Mouse (Mus musculus) left cerebral cortex, postnatal 14 days (tissue): ENCODE measurements at regions not wholly inside any gene's neighbourhood (a gene's known extent, or its start where the extent isn't known, plus 50 kb on each side); places are given as distances from the start of the nearest gene placed in this dataset.

Experiments
- DNase-seq, 2 experiments: peaks; one replicate each; pipeline ENCODE4 v3.0.0; 2021 to 2022; ENCODE audit warnings: low spot score in 2 of 2, mixed read lengths in 1 of 2
- intact Hi-C: fragments of 180-260 bp; cut with DNase I; formaldehyde crosslinking; loops from one replicate; pipeline ENCODE4 v1.15.1; 2025

DNA sequence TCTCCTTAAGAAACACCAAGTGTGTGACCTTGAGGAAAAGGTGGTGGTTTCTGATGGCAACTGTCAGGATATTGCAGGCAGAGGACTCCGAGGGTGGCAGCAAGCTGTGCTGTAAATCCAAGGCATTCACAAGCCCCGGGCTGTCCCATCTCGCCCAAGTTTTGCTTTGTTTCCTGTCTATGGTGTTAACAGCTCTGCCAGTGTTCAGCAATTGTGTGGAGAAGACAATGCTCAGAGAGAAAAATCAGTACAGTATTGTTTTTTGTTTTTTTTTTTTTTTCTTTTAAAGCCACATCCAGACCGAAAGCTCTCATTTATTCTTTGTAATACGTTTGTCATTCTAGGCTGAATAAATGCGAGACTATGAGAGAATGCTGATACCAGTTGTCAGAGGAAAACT is 846.5 kb downstream of the Slc4a3 start:
- intact Hi-C loops, result no loop called here
- DNase-seq, result no peak

DNA sequence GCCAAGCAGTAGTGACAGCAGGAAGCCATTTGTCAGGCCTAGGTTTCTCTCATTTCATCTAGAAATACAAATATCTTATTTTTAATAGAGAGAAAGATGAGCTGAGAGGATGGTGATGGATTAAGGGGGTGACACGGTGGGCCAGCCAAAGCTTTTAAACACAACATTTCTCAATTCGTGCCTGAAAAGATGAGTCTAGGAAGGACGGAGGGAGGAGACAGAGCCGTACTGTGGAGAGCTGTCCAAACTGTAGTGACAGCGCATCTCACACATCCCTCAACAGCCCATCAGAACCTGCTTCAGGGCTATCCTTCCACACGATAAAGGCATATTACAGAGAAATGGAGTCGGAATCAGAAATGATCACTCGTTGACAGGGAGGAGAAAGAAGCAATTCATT is 848.0 kb downstream of the Slc4a3 start:
- intact Hi-C loops, result no loop called here
- DNase-seq, result no peak

DNA sequence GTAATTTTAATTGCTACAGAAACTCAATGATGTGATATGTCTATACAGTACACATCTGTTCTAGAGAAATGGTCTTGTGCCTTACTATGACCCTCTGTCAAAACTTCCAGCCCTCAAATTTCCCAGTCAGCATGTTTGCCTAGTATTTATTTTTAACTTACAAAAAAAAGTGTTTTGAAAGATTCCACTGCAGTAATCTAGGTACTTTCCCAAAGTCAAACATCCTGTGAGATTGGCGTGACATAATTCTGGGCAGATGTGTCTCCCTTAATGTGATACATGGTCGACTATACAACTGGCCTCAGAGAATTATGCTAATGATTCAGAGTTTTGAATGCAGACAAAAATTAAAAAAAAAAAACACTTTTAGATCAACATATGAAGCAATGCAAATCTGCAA is 856.8 kb downstream of the Slc4a3 start:
- DNase-seq, result no peak
- intact Hi-C loops, result no loop called here

DNA sequence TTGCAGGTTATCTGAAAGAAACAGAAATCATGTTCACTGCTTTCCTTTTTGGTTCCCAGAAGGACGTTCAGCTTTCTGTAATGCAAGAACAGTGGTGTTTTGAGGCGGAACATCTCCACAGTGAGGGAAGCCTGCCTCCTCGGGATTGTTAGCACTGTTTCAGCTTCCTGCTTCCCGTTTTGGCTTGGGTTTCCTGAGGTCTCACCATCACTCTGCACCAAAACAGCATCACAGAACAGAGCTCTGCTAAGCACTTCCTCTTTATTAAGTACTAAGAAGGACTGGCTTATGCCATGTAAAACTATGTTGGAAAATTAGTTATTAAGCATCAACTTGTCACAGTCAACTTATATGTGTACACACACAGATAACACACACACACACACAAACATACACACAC is 857.9 kb downstream of the Slc4a3 start:
- no peak for DNase-seq
- intact Hi-C loops, result no loop called here

DNA sequence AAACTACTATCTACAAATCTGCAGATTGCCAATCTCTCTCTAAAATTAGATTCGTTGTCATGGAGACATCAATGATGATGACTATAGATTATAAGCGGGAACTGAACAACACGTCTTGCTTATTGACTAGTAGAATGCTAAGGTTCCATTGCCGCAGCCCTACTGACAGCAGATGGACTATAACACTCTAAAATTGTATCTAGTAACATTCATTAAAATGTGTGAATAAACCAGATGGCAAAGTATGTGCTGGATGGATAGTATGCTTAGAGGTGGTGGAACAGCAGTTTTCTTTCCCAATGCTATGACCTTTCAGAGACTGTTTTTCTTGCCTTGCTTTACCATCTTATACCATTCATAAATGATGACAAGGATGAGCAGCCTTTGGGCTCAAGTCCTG is 864.7 kb downstream of the Slc4a3 start:
- no peak for DNase-seq

DNA sequence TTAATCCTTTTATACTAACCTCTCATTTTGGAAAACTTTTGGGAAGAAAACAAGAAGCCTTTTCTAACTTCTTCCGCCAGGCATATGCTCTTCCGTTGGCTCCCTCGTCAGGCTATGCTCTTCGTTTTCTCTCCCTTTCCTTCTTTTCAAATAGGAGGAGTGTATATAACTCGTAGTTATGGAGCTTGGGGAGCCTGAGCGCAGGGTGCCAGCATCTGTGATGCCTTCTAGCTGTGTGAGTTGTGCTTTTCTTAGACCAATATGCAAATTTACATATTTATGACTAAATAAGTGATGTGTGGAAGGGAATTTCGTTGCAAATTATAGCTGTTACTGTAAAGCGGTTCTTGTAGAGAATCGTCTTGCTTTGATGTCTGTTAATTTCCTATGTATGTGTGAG is 874.5 kb downstream of the Slc4a3 start:
- DNase-seq, result peak; percentile 52 to 61
- intact Hi-C loops, result no loop called here

More for the DNA sequence above, 864.7 kb downstream of the Slc4a3 start:
- intact Hi-C loops, result no loop called here

DNA sequence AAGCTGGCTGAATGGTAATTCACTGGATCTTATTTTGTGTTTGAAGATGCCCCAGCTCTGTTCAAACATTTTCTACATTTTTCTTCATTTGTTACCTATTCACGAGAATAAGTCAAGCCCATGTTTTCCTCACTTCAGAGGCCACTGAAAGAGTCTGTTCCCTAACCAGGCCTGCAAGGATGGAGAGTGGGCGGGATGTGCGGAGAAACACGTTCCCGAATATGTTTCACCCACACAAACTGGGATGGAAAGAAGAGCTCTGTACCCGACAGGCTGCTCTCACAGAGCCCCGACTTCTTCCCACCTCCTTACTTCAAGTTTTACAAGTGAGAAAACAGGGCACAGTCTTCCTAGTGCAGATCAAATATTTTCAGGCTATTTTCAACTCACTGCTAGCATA is 881.4 kb downstream of the Slc4a3 start:
- intact Hi-C loops, result no loop called here
- peak; percentile 70 to 87 for DNase-seq

DNA sequence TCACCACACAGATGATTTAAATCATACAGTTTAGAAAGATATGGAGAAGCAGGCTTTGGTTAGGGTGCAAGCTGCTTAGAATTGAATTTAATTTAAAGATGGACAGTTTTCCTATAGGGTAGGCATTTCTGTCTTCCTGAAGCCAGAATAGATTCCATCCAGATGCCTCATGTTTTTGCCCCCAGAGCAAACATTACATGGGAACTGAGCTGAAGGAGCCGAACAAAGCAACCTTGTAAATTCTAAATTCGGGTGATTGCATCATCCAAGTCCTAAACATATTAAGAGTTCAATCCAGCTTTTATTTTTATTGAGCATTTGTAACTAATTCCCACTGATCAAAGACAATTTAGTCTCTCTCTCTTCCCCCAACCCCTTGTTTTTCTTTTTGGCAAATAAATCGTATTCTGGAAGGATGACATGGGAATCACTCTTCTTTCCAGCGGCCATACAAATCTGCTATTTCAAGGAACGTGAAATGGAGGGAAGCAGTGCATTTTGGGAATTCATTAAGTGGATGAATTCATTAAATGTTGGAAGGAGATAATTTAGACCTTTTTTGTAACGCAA is 884.1 kb downstream of the Slc4a3 start:
- intact Hi-C loops, result no loop called here
- no peak for DNase-seq

DNA sequence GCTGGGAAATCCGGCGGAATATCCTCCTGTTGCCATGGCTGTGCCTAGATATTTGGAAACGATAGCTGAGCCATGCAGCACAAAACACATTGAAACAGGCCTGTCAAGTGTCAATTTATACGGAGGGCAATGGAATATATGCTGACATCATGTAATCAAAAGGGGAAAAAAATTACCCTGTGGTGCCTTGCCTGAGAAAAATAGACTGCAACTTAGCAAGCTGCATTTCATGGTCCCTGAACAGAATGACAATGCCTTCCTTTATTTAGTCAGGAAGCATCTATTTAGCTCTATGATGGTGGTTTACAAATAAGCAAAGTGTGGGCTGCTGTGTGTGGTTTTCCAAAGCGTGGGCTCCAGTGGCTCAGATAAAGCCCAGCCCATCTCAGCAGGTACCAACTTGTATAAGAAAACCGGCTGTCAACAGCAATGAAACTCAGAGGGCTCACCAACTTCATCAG is 887.4 kb downstream of the Slc4a3 start:
- intact Hi-C loops, result no loop called here
- no peak for DNase-seq

DNA sequence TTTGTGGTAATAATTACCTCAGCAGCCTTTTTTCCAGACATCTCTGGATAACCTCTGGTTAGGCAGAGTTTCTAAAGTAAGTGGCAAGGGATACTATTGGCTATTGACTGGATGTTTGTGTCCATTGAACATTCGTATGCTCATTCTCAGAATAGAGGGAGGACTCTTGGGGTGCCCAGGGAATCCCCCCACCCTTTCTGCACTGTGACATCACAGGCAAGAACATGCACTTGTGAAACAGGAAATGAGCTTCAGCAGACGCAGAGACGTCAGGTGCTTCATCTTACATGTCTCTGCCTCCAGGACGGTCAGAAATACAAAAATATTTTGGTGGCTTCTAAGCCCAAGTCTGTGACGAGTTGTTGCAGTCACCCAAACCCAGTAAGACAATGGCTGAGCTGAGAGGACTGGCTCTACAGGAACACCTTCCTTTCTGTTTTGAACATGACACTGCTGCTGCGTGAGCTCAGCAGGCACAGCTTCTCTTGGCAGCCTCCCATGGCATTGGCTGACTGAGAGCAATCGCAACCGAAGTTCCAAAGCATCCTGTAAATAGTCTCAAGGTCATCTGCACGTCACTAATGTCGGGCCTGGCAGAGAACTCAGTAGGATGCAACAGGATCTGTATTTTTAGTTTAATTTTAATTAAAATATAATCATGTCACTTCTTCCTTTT is 904.6 kb downstream of the Slc4a3 start:
- intact Hi-C loops, result no loop called here
- DNase-seq, result no peak

DNA sequence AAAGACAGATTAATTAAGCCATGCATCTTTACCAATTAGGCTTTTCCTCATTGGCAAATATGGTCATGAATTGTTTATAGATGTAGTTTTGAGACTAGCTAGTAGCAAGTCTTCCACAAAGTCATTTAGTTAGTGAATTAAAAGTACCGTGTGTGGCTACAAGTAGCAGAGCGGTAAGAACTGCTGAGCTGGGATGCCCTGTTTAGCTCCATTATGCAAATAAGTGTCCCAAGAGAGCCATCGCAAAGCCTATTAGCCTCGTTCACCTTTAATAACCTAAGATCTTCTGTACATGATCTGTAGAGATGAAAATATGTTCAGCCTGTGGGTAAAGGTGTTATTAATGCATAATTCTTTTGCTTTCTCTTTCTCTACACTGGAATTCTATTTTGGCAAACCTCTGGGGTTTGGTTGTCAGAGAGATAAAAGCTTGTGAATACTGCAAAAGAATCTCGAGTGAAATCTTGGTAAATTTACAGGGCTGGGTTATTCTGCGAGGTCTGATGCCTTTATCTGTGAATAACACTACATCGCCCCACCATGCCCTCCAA is 907.2 kb downstream of the Slc4a3 start:
- intact Hi-C loops, result no loop called here
- no peak for DNase-seq

DNA sequence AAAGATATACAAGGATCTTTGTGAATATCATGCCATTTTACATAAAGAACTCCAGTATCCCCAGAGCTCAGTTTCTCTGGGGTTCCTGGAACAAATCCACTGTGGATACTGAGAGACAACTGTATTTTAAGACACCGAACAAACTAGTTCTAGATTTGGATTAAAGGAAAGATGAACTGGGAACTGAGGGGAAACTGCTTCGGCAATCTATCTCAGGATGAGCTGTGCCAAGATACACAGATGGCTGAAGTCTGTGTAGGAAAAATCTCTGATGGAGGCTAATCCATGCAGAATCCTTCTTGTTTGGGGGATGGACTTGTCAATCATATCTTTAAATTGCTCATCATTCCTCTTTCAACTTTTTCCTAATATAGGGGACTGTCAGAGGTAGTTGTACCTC is 920.5 kb downstream of the Slc4a3 start:
- peak in 1 of 2 experiments; percentile 15 for DNase-seq
- intact Hi-C loops, result no loop called here

DNA sequence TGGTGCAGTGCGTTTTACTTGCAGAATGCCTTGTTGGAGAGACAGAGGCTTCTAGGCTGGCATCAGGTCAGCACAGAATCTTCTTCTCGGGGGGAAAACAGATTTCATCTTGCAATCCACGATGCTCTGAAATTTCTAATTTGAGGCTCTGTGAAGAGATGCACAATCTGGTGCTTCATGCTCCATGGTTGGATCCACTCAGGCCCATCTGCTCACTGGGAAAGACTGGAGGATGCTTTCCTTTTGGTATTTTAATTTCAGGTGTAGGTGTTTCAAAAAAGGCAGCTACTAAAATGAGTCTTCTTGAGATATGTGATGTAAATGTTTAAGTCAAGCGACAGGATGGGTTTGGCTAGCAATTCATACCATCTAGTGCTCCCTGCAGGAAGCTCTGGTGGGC is 938.1 kb downstream of the Slc4a3 start:
- intact Hi-C loops, result loop anchor here (10.0 kb wide), 1 partner anchor 609 kb away; no protein-coding TSS in a partner anchor

DNA sequence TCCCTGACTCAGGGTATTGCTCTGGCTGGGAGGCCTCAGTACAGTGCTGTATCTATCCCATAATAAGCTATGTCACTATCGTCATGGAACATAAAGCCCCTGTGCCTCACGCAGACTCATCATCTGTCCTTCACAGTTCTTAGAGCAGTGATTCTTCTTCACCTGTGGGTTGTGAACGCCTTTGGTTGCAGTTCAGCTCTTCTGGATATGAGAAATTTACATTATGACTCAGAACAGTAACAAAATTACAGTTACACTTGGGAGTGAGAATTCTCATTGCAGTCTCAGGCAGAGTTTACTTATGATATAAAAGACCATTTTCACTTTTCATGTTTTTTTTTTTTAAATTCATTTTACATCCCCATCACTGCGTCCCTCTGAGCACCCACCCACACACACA is 941.4 kb downstream of the Slc4a3 start:
- intact Hi-C loops, result loop anchor here (10.0 kb wide), 1 partner anchor 613 kb away; no protein-coding TSS in a partner anchor

More for the DNA sequence above, 938.1 kb downstream of the Slc4a3 start:
- DNase-seq, result peak; percentile 58 to 67

DNA sequence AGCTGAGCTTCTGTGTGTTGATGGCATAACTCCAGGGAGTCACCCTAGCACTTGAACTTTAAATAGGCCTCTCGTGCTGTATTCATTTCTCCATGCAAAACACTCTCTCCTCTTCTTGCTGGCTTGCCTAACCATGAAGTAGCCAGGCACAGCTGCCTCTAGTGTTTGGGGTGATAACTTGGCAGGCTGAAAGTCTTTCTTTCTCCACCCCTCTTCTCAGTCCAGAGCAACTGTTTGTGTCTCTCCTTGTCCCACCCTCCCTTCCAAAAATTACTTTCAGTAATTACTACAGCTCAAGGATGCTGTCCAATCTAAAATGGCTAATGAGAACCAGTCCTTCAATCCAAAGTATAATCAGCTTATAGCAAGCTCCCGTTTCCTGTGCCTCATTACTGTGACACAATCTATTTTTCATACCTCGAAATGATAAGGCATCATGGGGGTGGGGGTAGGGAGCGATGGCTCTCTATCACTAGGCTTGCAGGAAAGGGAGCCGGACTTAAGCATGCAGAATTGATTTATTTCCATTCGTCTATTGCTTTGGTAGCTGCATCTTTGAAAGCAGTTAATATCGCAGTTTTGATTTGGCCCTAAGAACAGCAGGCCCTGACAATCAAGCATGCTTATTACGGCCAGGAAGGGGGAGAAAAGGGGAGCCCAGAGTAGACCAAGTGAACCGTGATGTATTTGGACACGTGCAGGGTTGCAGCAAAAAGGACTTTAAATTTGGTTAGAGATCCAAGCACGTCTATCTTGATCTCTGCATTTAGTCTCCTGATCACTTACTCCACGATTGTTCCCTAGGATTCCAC is 943.8 kb downstream of the Slc4a3 start:
- intact Hi-C loops, result loop anchor here (10.0 kb wide), 1 partner anchor 615 kb away; no protein-coding TSS in a partner anchor
- DNase-seq, result no peak

More for the DNA sequence above, 941.4 kb downstream of the Slc4a3 start:
- DNase-seq, result no peak

DNA sequence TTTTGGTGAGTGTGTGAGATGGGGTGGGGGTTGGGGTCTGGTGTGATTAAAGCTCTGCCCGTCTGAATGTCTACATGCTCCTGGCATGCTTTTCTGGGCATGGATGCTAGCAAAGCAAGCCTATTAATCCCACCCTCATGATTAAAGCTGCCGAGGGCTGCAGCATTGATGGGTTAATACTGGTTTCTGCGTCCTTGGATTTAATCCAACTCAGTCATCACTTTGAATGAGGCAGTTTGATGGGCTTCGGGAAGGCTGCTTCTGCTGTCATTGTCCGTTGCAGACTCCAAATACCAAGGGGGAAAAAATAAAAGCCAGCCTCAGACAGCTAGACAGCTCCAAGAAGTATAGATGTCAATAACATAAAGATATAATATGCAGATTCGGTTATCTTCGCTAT is 944.7 kb downstream of the Slc4a3 start:
- peak in 1 of 2 experiments; percentile 14 for DNase-seq
- intact Hi-C loops, result no loop called here

DNA sequence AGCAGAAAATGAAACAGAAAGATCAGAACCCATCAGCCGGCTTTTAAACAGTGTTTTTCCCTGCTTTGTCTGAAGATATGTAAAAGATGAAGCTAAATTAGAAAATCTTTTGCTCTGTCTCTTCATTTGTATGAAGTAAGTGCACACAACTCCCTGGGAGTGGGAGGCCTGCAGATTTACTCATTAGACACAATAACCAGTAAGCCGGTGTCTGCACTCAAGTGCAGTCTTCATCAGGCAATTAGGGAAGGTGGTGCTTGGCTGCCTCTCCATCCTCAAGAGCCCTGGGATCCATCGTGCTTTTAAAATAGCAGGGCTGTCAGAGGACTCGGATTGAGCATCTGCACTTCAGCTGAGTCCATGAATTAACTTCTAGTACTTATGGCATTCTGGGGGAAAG is 945.1 kb downstream of the Slc4a3 start:
- DNase-seq, result peak in 1 of 2 experiments; percentile 37
- intact Hi-C loops, result no loop called here

DNA sequence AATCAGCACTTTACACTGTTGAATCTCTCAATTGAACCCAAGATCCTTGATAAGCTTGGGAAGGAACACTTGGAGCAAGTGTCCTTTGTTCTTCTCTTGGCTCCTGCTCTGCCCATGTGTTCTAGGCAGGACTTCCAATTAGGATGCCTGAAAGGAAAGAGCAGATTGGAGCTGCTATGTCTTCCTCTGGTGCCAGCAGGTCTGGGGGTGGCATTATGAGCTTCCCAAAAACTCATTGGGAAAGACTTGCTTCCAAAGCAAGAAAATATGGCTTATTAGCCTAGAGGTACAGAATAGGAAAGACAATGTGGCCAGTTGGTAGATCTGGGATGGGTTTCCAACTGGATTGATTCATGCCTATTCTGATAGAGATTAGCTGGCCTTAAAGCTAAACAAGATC is 959.1 kb downstream of the Slc4a3 start:
- intact Hi-C loops, result no loop called here
- DNase-seq, result no peak

DNA sequence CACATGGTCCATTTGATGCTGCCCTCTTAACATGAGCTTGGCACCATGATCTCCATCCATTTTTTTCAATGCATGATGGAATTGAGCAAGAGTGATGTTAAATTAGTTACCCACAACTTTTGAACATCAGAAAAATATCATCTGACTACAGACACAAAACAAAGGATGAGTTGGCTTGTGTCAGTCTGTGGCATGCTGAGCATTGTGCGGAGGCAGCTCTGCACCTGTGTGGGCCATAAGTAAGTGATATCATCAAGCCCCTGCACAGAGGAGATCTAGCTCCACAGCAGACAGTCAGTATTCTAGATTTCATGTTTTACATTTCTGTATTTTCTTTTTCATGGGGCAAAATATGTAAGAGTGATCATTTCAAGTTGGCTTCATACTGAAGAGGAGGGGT is 962.8 kb downstream of the Slc4a3 start:
- DNase-seq, result no peak
- intact Hi-C loops, result no loop called here

DNA sequence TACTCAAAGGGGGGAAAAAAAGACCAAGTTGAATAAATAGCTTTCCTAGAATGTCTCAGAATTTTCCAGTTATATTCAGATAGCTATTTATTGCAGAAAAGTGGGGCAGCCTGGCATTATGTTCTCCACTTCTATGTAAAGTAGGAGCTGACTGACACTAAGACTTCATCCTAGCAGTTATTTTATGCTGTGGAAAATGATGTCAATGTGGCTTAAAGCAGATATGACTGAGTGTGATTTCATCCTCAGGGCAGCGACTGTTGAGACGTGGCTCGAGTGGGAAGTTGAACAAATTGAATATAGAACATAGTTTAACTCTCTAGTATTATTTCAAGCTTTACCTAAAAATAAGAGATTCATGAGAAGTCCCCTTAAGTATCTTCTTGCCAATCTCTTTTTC is 963.4 kb downstream of the Slc4a3 start:
- peak; percentile 24 to 57 for DNase-seq
- intact Hi-C loops, result no loop called here
